Mouse (Mus musculus): ENCODE data around the gene Evpl.
A peak's percentile ranks its signal among the peaks of the same experiment; 100 is the strongest.

The Evpl gene

GRCm38 (mm10) chr11:116255090-116255981 lies 17.5 kb upstream of the Evpl start:
- DNase-seq (ENCODE audit: low spot score) = no peak

- DNase-seq (ENCODE audit: low spot score) = no peak
Observed at GRCm38 (mm10) chr11:116254627-116255026, 16.8 kb upstream of the Evpl start.

GRCm38 (mm10) chr11:116253076-116253600 lies 15.3 kb upstream of the Evpl start:
- no peak for DNase-seq (ENCODE audit: low spot score)

GRCm38 (mm10) chr11:116250898-116251297 lies 13.0 kb upstream of the Evpl start:
- no peak for DNase-seq (ENCODE audit: low spot score)

- DNase-seq (ENCODE audit: low spot score) = no peak
Observed at GRCm38 (mm10) chr11:116247502-116248222, 9.8 kb upstream of the Evpl start.

- DNase-seq (ENCODE audit: low spot score) = no peak
Observed at GRCm38 (mm10) chr11:116245616-116246015, 7.7 kb upstream of the Evpl start.

- DNase-seq (ENCODE audit: low spot score) = no peak
Observed at GRCm38 (mm10) chr11:116244580-116244979, 6.7 kb upstream of the Evpl start.

- DNase-seq (ENCODE audit: low spot score) = no peak
Observed at GRCm38 (mm10) chr11:116241744-116242235, 3.9 kb upstream of the Evpl start.

GRCm38 (mm10) chr11:116239797-116240196 lies 1.9 kb upstream of the Evpl start:
- DNase-seq (ENCODE audit: low spot score) = no peak

GRCm38 (mm10) chr11:116234901-116235300 lies 3.0 kb downstream of the Evpl start:
- DNase-seq (ENCODE audit: low spot score) = no peak

- no peak for DNase-seq (ENCODE audit: low spot score)
Observed at GRCm38 (mm10) chr11:116232427-116232826, 5.5 kb downstream of the Evpl start.

- DNase-seq (ENCODE audit: low spot score) = no peak
Observed at GRCm38 (mm10) chr11:116228699-116229098, 9.2 kb downstream of the Evpl start.

- peak; percentile 91 for DNase-seq (ENCODE audit: low spot score)
Observed at GRCm38 (mm10) chr11:116226414-116226813, 11.5 kb downstream of the Evpl start.

- no peak for DNase-seq (ENCODE audit: low spot score)
Observed at GRCm38 (mm10) chr11:116222740-116223059, 15.2 kb downstream of the Evpl start.

- DNase-seq (ENCODE audit: low spot score) = no peak
Observed at GRCm38 (mm10) chr11:116221931-116222739, 15.7 kb downstream of the Evpl start.

GRCm38 (mm10) chr11:116219885-116220284 lies 18.0 kb downstream of the Evpl start:
- DNase-seq (ENCODE audit: low spot score) = no peak

- DNase-seq (ENCODE audit: low spot score) = peak; percentile 81
Observed at GRCm38 (mm10) chr11:116218737-116219400, 19.0 kb downstream of the Evpl start.

- no peak for DNase-seq (ENCODE audit: low spot score)
Observed at GRCm38 (mm10) chr11:116218263-116218662, 19.6 kb downstream of the Evpl start.

GRCm38 (mm10) chr11:116216549-116216948 lies 21.3 kb downstream of the Evpl start:
- no peak for DNase-seq (ENCODE audit: low spot score)

GRCm38 (mm10) chr11:116215991-116216390 lies 21.9 kb downstream of the Evpl start:
- DNase-seq (ENCODE audit: low spot score) = no peak

- DNase-seq (ENCODE audit: low spot score) = no peak
Observed at GRCm38 (mm10) chr11:116215181-116215580, 22.7 kb downstream of the Evpl start.
